Mouse (Mus musculus) MEL (cell line): ENCODE results near the gene Usp29. TPM values are rescaled to one million over a fixed set of nuclear protein-coding genes. Genes with fewer than 3 reads are reported as not detected.

ENCODE experiments used
- DNase-seq: peaks from one replicate; pipeline ENCODE4 v3.0.0; 2011; ENCODE audit warnings: low read depth, low spot score
- H3K27ac ChIP-seq: 2 replicates; pipeline ENCODE4 v1.5.1; 2012; ENCODE audit warnings: low read depth, mild to moderate bottlenecking, control low read depth, low read length, moderate library complexity; ENCODE audit not compliant: control insufficient read depth
- H3K27me3 ChIP-seq, 2 experiments: fragments of 150-350 bp in 1 of 2; sonication (generic) in 1 of 2; 2 replicates each; pipeline ENCODE4 v1.6.1; 2012; ENCODE audit warnings: low read length in 2 of 2, mild to moderate bottlenecking in 2 of 2, improper control_type of control experiment in 1 of 2, moderate library complexity in 1 of 2; ENCODE audit not compliant: insufficient read depth in 2 of 2, control insufficient read depth in 1 of 2
- H3K36me3 ChIP-seq, 2 experiments: 2 replicates each; pipeline ENCODE4 v1.6.1; 2012 to 2014; ENCODE audit warnings: low read length in 2 of 2, improper control_type of control experiment in 1 of 2, inconsistent platforms in 1 of 2, mild to moderate bottlenecking in 1 of 2; ENCODE audit not compliant: insufficient read depth in 2 of 2, control insufficient read depth in 1 of 2
- H3K4me1 ChIP-seq, 2 experiments: fragments of 150-350 bp in 1 of 2; sonication (generic) in 1 of 2; 2 replicates each; pipeline ENCODE4 v1.6.1; 2012; ENCODE audit warnings: low read length in 2 of 2, improper control_type of control experiment in 1 of 2, mild to moderate bottlenecking in 1 of 2; ENCODE audit not compliant: insufficient read depth in 2 of 2, control insufficient read depth in 1 of 2
- H3K4me3 ChIP-seq, 2 experiments: fragments of 150-350 bp in 1 of 2; sonication (generic) in 1 of 2; 2 replicates each; pipeline ENCODE4 v1.5.1; 2012; ENCODE audit warnings: low read depth in 2 of 2, low read length in 2 of 2, mild to moderate bottlenecking in 2 of 2, moderate library complexity in 2 of 2, control low read depth in 1 of 2, improper control_type of control experiment in 1 of 2; ENCODE audit not compliant: control insufficient read depth in 1 of 2, insufficient read depth in 1 of 2
- H3K79me2 ChIP-seq: 2 replicates; pipeline ENCODE4 v1.6.1; 2012; ENCODE audit warnings: mild to moderate bottlenecking, low read length, moderate library complexity; ENCODE audit not compliant: control insufficient read depth, poor library complexity, insufficient read depth
- H3K9ac ChIP-seq: 2 replicates; pipeline ENCODE4 v1.6.1; 2012; ENCODE audit warnings: low read depth, mild to moderate bottlenecking, control low read depth, low read length, moderate library complexity; ENCODE audit not compliant: control insufficient read depth, poor library complexity, severe bottlenecking
- H3K9me3 ChIP-seq: fragments of 150-350 bp; sonication (generic); replicated peaks from 2 replicates; pipeline ENCODE4 v1.6.1; 2012; ENCODE audit warnings: mild to moderate bottlenecking, low read length, improper control_type of control experiment, moderate library complexity; ENCODE audit not compliant: insufficient read depth
- BHLHE40 ChIP-seq: IDR thresholded peaks from 2 replicates; pipeline ENCODE4 v1.6.1; 2012; ENCODE audit warnings: low read depth, mild to moderate bottlenecking, inconsistent platforms, low read length, improper control_type of control experiment, borderline replicate concordance
- CHD1 ChIP-seq: IDR thresholded peaks from 2 replicates; pipeline ENCODE4 v1.6.1; 2012; ENCODE audit warnings: low read depth, mild to moderate bottlenecking, inconsistent platforms, low read length, improper control_type of control experiment
- CTCF ChIP-seq, 3 experiments: IDR thresholded peaks in 2 of 3; conservative IDR thresholded peaks in 1 of 3; 2 replicates each; pipeline ENCODE4 v1.5.1; 2011 to 2012; ENCODE audit warnings: low read length in 3 of 3, low read depth in 2 of 3, mild to moderate bottlenecking in 2 of 3, improper control_type of control experiment in 1 of 3, inconsistent platforms in 1 of 3, mixed read lengths in 1 of 3, moderate library complexity in 1 of 3; ENCODE audit not compliant: control insufficient read depth in 1 of 3, insufficient read depth in 1 of 3, poor library complexity in 1 of 3, severe bottlenecking in 1 of 3
- E2F4 ChIP-seq: IDR thresholded peaks from 2 replicates; pipeline ENCODE4 v1.6.1; 2011; ENCODE audit warnings: low read depth, low read length, improper control_type of control experiment, borderline replicate concordance
- ELF1 ChIP-seq: IDR thresholded peaks from 2 replicates; pipeline ENCODE4 v1.6.1; 2014; ENCODE audit warnings: low read depth, mild to moderate bottlenecking, inconsistent platforms, low read length, improper control_type of control experiment, moderate library complexity
- ETS1 ChIP-seq: IDR thresholded peaks from 2 replicates; pipeline ENCODE4 v1.6.1; 2012; ENCODE audit warnings: low read depth, mild to moderate bottlenecking, inconsistent platforms, low read length, improper control_type of control experiment, moderate library complexity
- GABPA ChIP-seq: IDR thresholded peaks from 2 replicates; pipeline ENCODE4 v1.6.1; 2012; ENCODE audit warnings: low read depth, mild to moderate bottlenecking, inconsistent platforms, low read length, improper control_type of control experiment, moderate library complexity
- GATA1 ChIP-seq: IDR thresholded peaks from 2 replicates; pipeline ENCODE4 v1.6.1; 2011; ENCODE audit warnings: low read depth, low read length, improper control_type of control experiment
- JUND ChIP-seq: IDR thresholded peaks from 2 replicates; pipeline ENCODE4 v1.6.1; 2011; ENCODE audit warnings: low read depth, mild to moderate bottlenecking, improper control_type of control experiment, low read length
- KAT2A ChIP-seq: conservative IDR thresholded peaks from 2 replicates; pipeline ENCODE4 v1.6.1; 2012; ENCODE audit warnings: low read depth, low read length, improper control_type of control experiment, inconsistent platforms
- MAX ChIP-seq: IDR thresholded peaks from 2 replicates; pipeline ENCODE4 v1.6.1; 2011; ENCODE audit warnings: low read length, improper control_type of control experiment
- MAZ ChIP-seq: IDR thresholded peaks from 2 replicates; pipeline ENCODE4 v1.6.1; 2012; ENCODE audit warnings: low read depth, mild to moderate bottlenecking, inconsistent platforms, low read length, improper control_type of control experiment
- MXI1 ChIP-seq: IDR thresholded peaks from 2 replicates; pipeline ENCODE4 v1.6.1; 2011; ENCODE audit warnings: mild to moderate bottlenecking, low read depth, low read length, improper control_type of control experiment
- MYC ChIP-seq: IDR thresholded peaks from 2 replicates; pipeline ENCODE4 v1.6.1; 2011; ENCODE audit warnings: low read depth, mild to moderate bottlenecking, low read length, improper control_type of control experiment, moderate library complexity
- NELFE ChIP-seq: IDR thresholded peaks from 2 replicates; pipeline ENCODE4 v1.6.1; 2011; ENCODE audit warnings: low read depth, low read length, improper control_type of control experiment
- POLR2A ChIP-seq, 2 experiments: IDR thresholded peaks; 2 replicates each; pipeline ENCODE4 v1.6.1; 2011 to 2012; ENCODE audit warnings: low read length in 2 of 2, mild to moderate bottlenecking in 2 of 2, control low read depth in 1 of 2, improper control_type of control experiment in 1 of 2, low read depth in 1 of 2, moderate library complexity in 1 of 2; ENCODE audit not compliant: control insufficient read depth in 1 of 2, insufficient read depth in 1 of 2, poor library complexity in 1 of 2
- POLR2AphosphoS2 ChIP-seq: IDR thresholded peaks from 2 replicates; pipeline ENCODE4 v1.6.1; 2011; ENCODE audit warnings: low read length, improper control_type of control experiment
- POLR2AphosphoS5 ChIP-seq: IDR thresholded peaks from 2 replicates; pipeline ENCODE4 v1.6.1; 2012; ENCODE audit warnings: low read depth, borderline replicate concordance, mild to moderate bottlenecking, inconsistent platforms, low read length, moderate library complexity, mixed read lengths
- TAL1 ChIP-seq: IDR thresholded peaks from 2 replicates; pipeline ENCODE4 v1.6.1; 2012; ENCODE audit warnings: mild to moderate bottlenecking, inconsistent platforms, low read length, moderate library complexity, mixed read lengths
- TCF12 ChIP-seq: IDR thresholded peaks from 2 replicates; pipeline ENCODE4 v1.6.1; 2014; ENCODE audit warnings: low read depth, mild to moderate bottlenecking, inconsistent platforms, low read length, improper control_type of control experiment, moderate library complexity
- USF1 ChIP-seq: IDR thresholded peaks from 2 replicates; pipeline ENCODE4 v1.6.1; 2014; ENCODE audit warnings: low read depth, mild to moderate bottlenecking, inconsistent platforms, low read length, improper control_type of control experiment, moderate library complexity
- USF2 ChIP-seq, 2 experiments: IDR thresholded peaks; 2 replicates each; pipeline ENCODE4 v1.6.1; 2011 to 2012; ENCODE audit warnings: improper control_type of control experiment in 2 of 2, low read length in 2 of 2, borderline replicate concordance in 1 of 2, inconsistent platforms in 1 of 2, low read depth in 1 of 2, mild to moderate bottlenecking in 1 of 2; ENCODE audit not compliant: insufficient read depth in 1 of 2
- ZC3H11A ChIP-seq: IDR thresholded peaks from 2 replicates; pipeline ENCODE4 v1.6.1; 2012; ENCODE audit warnings: low read depth, mild to moderate bottlenecking, inconsistent platforms, low read length, improper control_type of control experiment
- ZKSCAN1 ChIP-seq: IDR thresholded peaks from 2 replicates; pipeline ENCODE4 v1.6.1; 2012; ENCODE audit warnings: low read depth, mild to moderate bottlenecking, inconsistent platforms, low read length, improper control_type of control experiment, moderate library complexity
- polyA plus RNA-seq, 2 experiments: library from polyadenylated mRNA; stranded (reverse) in 1 of 2; unstranded in 1 of 2; fragments of >175 nt in 1 of 2; fragments of >200 nt in 1 of 2; gene quantifications; 2 replicates each; pipeline versions ENCODE4 v1.2.1 to v1.2.4; 2012; ENCODE audit warnings: low replicate concordance in 2 of 2, low read depth in 1 of 2; ENCODE audit not compliant: insufficient read length in 2 of 2, insufficient read depth in 1 of 2, missing spikeins in 1 of 2
- total RNA-seq: library from RNA; depleted of rRNA; stranded (reverse); fragments of 300-350 nt; gene quantifications from 2 replicates; pipeline ENCODE4 v1.2.3, GENCODE M21; 2012

The Usp29 gene
- total and polyA plus RNA-seq, 3 experiments: not detected

- H3K4me3 ChIP-seq: no peak overlapping the region
- no peaks in the 10 kb centered on the region for H3K9me3 ChIP-seq
- DNase-seq: no peak
- no peak overlapping the region for H3K9ac ChIP-seq
- no peaks in the 10 kb centered on the region for H3K4me1 ChIP-seq
- H3K27ac ChIP-seq: no peak overlapping the region
- H3K27me3 ChIP-seq: no peaks in the 10 kb centered on the region
- no peaks in the 10 kb centered on the region for H3K79me2 ChIP-seq
- TF ChIP-seq CHD1 (no peak), TCF12 (no peak), ETS1 (no peak), MAZ (no peak), MYC (no peak), JUND (no peak), POLR2AphosphoS5 (no peak), BHLHE40 (no peak), ZC3H11A (no peak), TAL1 (no peak), MAX (no peak), POLR2A (IDR thresholded peaks at IDR 0.05; ENCODE audit: control insufficient read depth in 1 of 2, insufficient read depth in 1 of 2, low read depth in 1 of 2, low read length in 2 of 2, poor library complexity in 1 of 2) (no peak), GABPA (no peak), E2F4 (no peak), USF2 (IDR thresholded peaks at IDR 0.05; ENCODE audit: borderline replicate concordance in 1 of 2, insufficient read depth in 1 of 2, low read depth in 1 of 2, low read length in 2 of 2) (no peak), POLR2AphosphoS2 (no peak), GATA1 (no peak), CTCF (IDR thresholded peaks at IDR 0.05 in 2 of 3, conservative IDR thresholded peaks at IDR 0.05 in 1 of 3; ENCODE audit: control insufficient read depth in 1 of 3, insufficient read depth in 1 of 3, low read depth in 2 of 3, low read length in 3 of 3, poor library complexity in 1 of 3, severe bottlenecking in 1 of 3) (no peak), NELFE (no peak), USF1 (no peak)
- TF ChIP-seq, all 39 proteins: peak for 0
- H3K36me3 ChIP-seq: no peaks in the 10 kb centered on the region
Observed at GRCm38 (mm10) chr7:6736060-6736459, 5.7 kb downstream of the Usp29 start.

GRCm38 (mm10) chr7:6744281-6744904, 14.0 kb downstream of the Usp29 start:
- Histone ChIP-seq H3K27me3 (no peaks in the 10 kb centered on the region), H3K9me3 (no peaks in the 10 kb centered on the region), H3K27ac (no peak overlapping the region), H3K9ac (no peak overlapping the region), H3K4me1 (no peaks in the 10 kb centered on the region), H3K4me3 (no peak overlapping the region), H3K36me3 (no peaks in the 10 kb centered on the region), H3K79me2 (no peaks in the 10 kb centered on the region)
- no peak for DNase-seq
- TF ChIP-seq BHLHE40: no peak
- no peak for TF ChIP-seq CTCF (IDR thresholded peaks at IDR 0.05 in 2 of 3, conservative IDR thresholded peaks at IDR 0.05 in 1 of 3; ENCODE audit: control insufficient read depth in 1 of 3, insufficient read depth in 1 of 3, low read depth in 2 of 3, low read length in 3 of 3, poor library complexity in 1 of 3, severe bottlenecking in 1 of 3)
- TF ChIP-seq KAT2A: no peak
- TF ChIP-seq USF1: no peak
- TF ChIP-seq ELF1: no peak
- TF ChIP-seq MXI1: no peak
- TF ChIP-seq ZKSCAN1: no peak
- no peak for TF ChIP-seq ZC3H11A
